Mouse (Mus musculus) neutrophil, adult 5-6 weeks (primary cell): ENCODE measurements around the gene Vgf. TPM values are rescaled to one million over a fixed set of nuclear protein-coding genes. Genes with fewer than 3 reads are reported as not detected.

ENCODE experiments used
- ATAC-seq: fragments of 151-379, 151-347 bp; 2 replicates; pipeline ENCODE4 v1.8.0; 2017; ENCODE audit warnings: mild to moderate bottlenecking, moderate TSS enrichment; ENCODE audit not compliant: insufficient number of reproducible peaks, poor library complexity, low FRiP score, severe bottlenecking; ENCODE audit errors: extremely low read depth
- total RNA-seq: library from RNA; stranded (forward); fragments of 200-1000 nt; gene quantifications from 2 replicates; pipeline ENCODE4 v1.2.3, GENCODE M21; 2017

Gene Vgf
- total RNA-seq, 1 experiment from 2014 or later = not detected

GRCm38 (mm10) chr5:137062601-137063000, 36.4 kb downstream of the Vgf start:
- no peak for ATAC-seq

- no peak for ATAC-seq
Observed at GRCm38 (mm10) chr5:137065454-137065853, 39.3 kb downstream of the Vgf start.

- no peak for ATAC-seq
Observed at GRCm38 (mm10) chr5:137065923-137066322, 39.7 kb downstream of the Vgf start.

- no peak for ATAC-seq
Observed at GRCm38 (mm10) chr5:137068711-137069110, 42.5 kb downstream of the Vgf start.

GRCm38 (mm10) chr5:137070881-137071605, 44.9 kb downstream of the Vgf start:
- no peak for ATAC-seq

GRCm38 (mm10) chr5:137072079-137072960, 46.1 kb downstream of the Vgf start, which contains the start of gene Serpine1:
Gene Serpine1, minus strand, starts transcription at chr5:137072268.
- ATAC-seq = no peak

GRCm38 (mm10) chr5:137073141-137073540, 46.9 kb downstream of the Vgf start:
- no peak for ATAC-seq

- no peak for ATAC-seq
Observed at GRCm38 (mm10) chr5:137074191-137074651, 48.0 kb downstream of the Vgf start.

GRCm38 (mm10) chr5:137075726-137076125, 49.5 kb downstream of the Vgf start:
- ATAC-seq = no peak

- no peak for ATAC-seq
Observed at GRCm38 (mm10) chr5:137076191-137076930, 50.2 kb downstream of the Vgf start.

- ATAC-seq = no peak
Observed at GRCm38 (mm10) chr5:137077187-137077586, 51.0 kb downstream of the Vgf start.

- ATAC-seq = no peak
Observed at GRCm38 (mm10) chr5:137078041-137078440, 51.8 kb downstream of the Vgf start.

- ATAC-seq = no peak
Observed at GRCm38 (mm10) chr5:137078616-137079015, 52.4 kb downstream of the Vgf start.

- ATAC-seq = no peak
Observed at GRCm38 (mm10) chr5:137079849-137080248, 53.7 kb downstream of the Vgf start.

Other genes with a start within 250 kb of the Vgf start
- gene Col26a1, start 143.2 kb upstream of the Vgf start, total RNA-seq = not detected in 2 replicates
- gene Ift22, start 118.2 kb upstream of the Vgf start, total RNA-seq = 4.4 and 8.8 TPM in 2 replicates
- 95.6 and 118 TPM in 2 replicates for gene Fis1, start 73.1 kb upstream of the Vgf start, total RNA-seq
- 1.2 and 3.0 TPM in 2 replicates for gene Cldn15, start 59.8 kb upstream of the Vgf start, total RNA-seq
- 76.2 TPM in 2 replicates for gene Plod3, start 39.4 kb upstream of the Vgf start, total RNA-seq
- 30.1 and 31.9 TPM in 2 replicates for gene Znhit1, start 38.4 kb upstream of the Vgf start, total RNA-seq
- 9.2 and 16.7 TPM in 2 replicates for gene Ap1s1, start 19.7 kb downstream of the Vgf start, total RNA-seq
- gene Serpine1, start 45.9 kb downstream of the Vgf start, total RNA-seq = not detected in 2 replicates
- gene Trim56, start 89.8 kb downstream of the Vgf start, total RNA-seq = 69.9 and 79.3 TPM in 2 replicates
- not detected in 2 replicates for gene Muc3, start 122.9 kb downstream of the Vgf start, total RNA-seq
- gene Muc3a, start 186.0 kb downstream of the Vgf start, total RNA-seq = 0.58 and 2.3 TPM in 2 replicates